Mouse (Mus musculus) embryonic facial prominence, embryonic 14.5 days (tissue): ENCODE data around the gene Siva1. TPM values are rescaled to one million over a fixed set of nuclear protein-coding genes. Genes with fewer than 3 reads are reported as not detected.
A peak's percentile ranks its signal among the peaks of the same experiment; 100 is the strongest.

Experiments used
- ATAC-seq: fragments of 200-750 bp; cut with Nextera tagmentation; 2 replicates; pipeline ENCODE4 v1.8.0; 2017; ENCODE audit warnings: low read depth, moderate number of reproducible peaks, moderate TSS enrichment
- DNase-seq: peaks from one replicate; pipeline ENCODE4 v3.0.0-alpha.2; 2015; ENCODE audit warnings: low spot score
- H3K27ac ChIP-seq: fragments of 300-500 bp; sonication (generic); replicated peaks from 2 replicates; pipeline ENCODE4 v1.5.1; 2014; ENCODE audit warnings: low read depth, mild to moderate bottlenecking, low read length, moderate library complexity
- H3K27me3 ChIP-seq: fragments of 300-500 bp; sonication (generic); replicated peaks from 2 replicates; pipeline ENCODE4 v1.6.1; 2014; ENCODE audit warnings: low read length; ENCODE audit not compliant: control insufficient read depth, insufficient read depth
- H3K36me3 ChIP-seq: fragments of 300-500 bp; sonication (generic); 2 replicates; pipeline ENCODE4 v1.6.1; 2014; ENCODE audit warnings: low read length, mixed read lengths; ENCODE audit not compliant: control insufficient read depth, insufficient read depth
- H3K4me1 ChIP-seq: fragments of 300-500 bp; sonication (generic); 2 replicates; pipeline ENCODE4 v1.6.1; 2014; ENCODE audit warnings: antibody characterized with exemption, low read length; ENCODE audit not compliant: control insufficient read depth, insufficient read depth
- H3K4me2 ChIP-seq: fragments of 300-500 bp; sonication (generic); 2 replicates; pipeline ENCODE4 v1.6.1; 2014; ENCODE audit warnings: low read depth, mild to moderate bottlenecking, low read length, moderate library complexity, mixed read lengths
- H3K4me3 ChIP-seq: fragments of 300-500 bp; sonication (generic); 2 replicates; pipeline ENCODE4 v1.5.1; 2014; ENCODE audit warnings: low read depth, mild to moderate bottlenecking, low read length
- H3K9ac ChIP-seq: fragments of 300-500 bp; sonication (generic); 2 replicates; pipeline ENCODE4 v1.6.1; 2014; ENCODE audit warnings: low read depth, mild to moderate bottlenecking, low read length, moderate library complexity, mixed read lengths
- H3K9me3 ChIP-seq: fragments of 300-500 bp; sonication (generic); 2 replicates; pipeline ENCODE4 v1.6.1; 2016; ENCODE audit warnings: low read length; ENCODE audit not compliant: control insufficient read depth
- WGBS: fragments of 180-500 bp; shearing (Covaris S2); extraction: QIAGEN DNeasy Blood & Tissue Kit; methylation state at CpG from one replicate; pipeline ENCODE4 v1.1.7; 2014; 5-methylcytosine and 5-hydroxymethylcytosine counted together
- microRNA-seq: library from miRNA; unstranded; fragments of <30 nt; microRNA quantifications from one replicate; pipeline ENCODE4, GENCODE M21; 2016; ENCODE audit warnings: borderline number of aligned reads
- polyA plus RNA-seq: library from polyadenylated mRNA; unstranded; fragments of >200 nt; fragmentation: Nextera tagmentation; extraction: Ambion mirVana; gene quantifications from 2 replicates; pipeline ENCODE4 v1.2.1, GENCODE M21; 2014

Siva1 gene
- polyA plus RNA-seq, 1 experiment from 2014 or later = 211 TPM

DNA sequence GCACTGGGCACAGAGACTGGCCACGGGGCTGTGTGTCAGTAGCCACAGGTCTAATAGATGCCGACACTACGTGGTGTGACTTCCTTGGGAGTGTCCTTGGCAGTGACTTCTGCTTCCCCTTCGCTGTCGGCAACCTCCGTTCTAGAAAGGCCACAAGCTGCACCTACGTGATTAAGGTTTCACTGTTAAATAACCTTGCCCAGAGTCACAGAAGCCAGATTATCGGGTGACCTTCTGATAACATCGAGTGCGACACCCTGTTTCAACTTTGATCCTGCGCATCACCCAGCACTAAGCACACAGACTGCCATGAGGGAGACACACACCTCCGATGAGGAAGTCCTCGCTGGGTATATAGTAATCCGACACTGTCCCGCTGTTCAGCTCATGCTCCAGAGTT is 44.0 kb downstream of the Siva1 start:
- Histone ChIP-seq H3K9ac (no peak overlapping the region), H3K27me3 (no peaks in the 10 kb centered on the region), H3K4me3 (no peak overlapping the region), H3K4me2 (no peak overlapping the region), H3K27ac (no peak overlapping the region), H3K4me1 (peaks cover 6% of the 10 kb centered on the region), H3K36me3 (no peaks in the 10 kb centered on the region), H3K9me3 (no peaks in the 10 kb centered on the region)
- WGBS = 66% methylated on average over 15 of the region's 15 CpGs
- DNase-seq (no peak), ATAC-seq (no peak)

DNA sequence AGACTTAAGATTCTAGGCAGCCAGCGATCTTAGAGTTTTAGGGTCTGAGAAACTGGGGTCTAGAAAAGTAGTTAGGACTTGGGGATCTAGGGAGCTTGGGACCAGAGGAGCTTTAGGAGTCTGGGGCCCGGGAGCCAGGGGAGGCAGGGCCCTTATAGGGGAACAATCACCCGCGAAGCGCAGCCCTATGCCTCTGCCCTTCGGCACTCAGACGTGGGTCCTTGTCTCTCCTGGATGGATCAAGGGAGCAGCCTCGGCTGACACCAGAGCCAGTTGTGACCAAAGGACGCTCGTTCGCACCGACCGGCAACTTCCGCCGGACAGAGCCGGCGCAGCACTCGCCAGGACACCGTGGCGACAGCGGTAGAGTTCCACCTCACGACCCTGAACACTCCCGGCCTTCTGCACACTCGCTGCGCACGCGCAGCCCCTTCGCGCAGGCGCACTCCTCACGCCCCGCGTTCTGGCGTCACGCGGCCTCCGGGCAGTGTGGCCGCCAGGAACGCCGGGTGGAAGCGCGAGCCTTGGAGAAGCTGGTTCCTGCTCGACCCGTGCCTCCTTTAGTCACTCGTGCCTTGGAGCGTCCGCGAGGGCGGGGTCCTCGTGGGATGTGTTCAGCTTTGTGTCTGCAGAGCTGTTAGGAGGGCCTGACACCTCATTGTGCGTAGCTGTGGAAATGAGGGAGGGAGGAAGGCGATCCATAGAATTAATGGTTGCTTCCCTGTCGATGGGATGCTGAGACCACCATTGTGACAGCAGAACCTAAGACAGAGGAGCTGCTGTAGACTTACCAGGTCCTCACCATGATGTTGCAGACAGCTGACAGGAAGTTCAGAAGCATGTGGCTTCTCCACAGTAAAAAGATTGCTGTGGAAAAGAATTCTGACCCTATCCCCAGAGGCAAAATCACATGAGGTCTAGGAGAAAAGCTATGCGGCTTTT is 49.0 kb downstream of the Siva1 start:
- H3K9ac ChIP-seq = peak overlapping the region; percentile 96
- 3% methylated on average over 46 of the region's 54 CpGs for WGBS
- peak; percentile 94 for DNase-seq
- H3K4me3 ChIP-seq = peak overlapping the region; percentile 84
- peak overlapping the region; percentile 83 for H3K27ac ChIP-seq
- H3K4me2 ChIP-seq = peak overlapping the region; percentile 82
- ATAC-seq = peak; percentile 97
- no peaks in the 10 kb centered on the region for H3K9me3 ChIP-seq
- H3K27me3 ChIP-seq = no peaks in the 10 kb centered on the region
- H3K36me3 ChIP-seq = no peaks in the 10 kb centered on the region
- peaks cover 10% of the 10 kb centered on the region for H3K4me1 ChIP-seq

DNA sequence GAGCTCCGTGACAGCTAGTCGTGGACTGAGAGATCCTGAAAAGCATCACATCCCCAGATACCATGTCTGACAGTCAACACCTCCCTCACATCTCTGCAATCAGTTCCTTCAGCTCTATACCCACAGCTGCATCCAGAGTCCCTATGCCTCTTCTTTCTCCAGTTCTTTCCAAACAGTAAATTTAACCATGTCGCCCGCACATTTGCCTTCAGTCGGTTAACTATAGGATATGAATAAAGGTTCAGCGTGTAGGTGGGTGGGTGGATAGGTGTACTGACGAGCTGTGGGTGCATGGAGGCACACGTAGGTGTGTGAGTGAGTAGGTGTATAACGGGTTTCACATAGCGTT is 49.6 kb downstream of the Siva1 start:
- ATAC-seq (no peak), DNase-seq (no peak)
- H3K27ac ChIP-seq = peak overlapping the region; percentile 83
- peak overlapping the region; percentile 84 for H3K4me3 ChIP-seq
- peaks cover 10% of the 10 kb centered on the region for H3K4me1 ChIP-seq
- WGBS = 80% methylated on average over 10 of the region's 10 CpGs
- H3K27me3 ChIP-seq = no peaks in the 10 kb centered on the region
- peak overlapping the region; percentile 96 for H3K9ac ChIP-seq
- no peaks in the 10 kb centered on the region for H3K9me3 ChIP-seq
- no peaks in the 10 kb centered on the region for H3K36me3 ChIP-seq
- H3K4me2 ChIP-seq = peak overlapping the region; percentile 82

DNA sequence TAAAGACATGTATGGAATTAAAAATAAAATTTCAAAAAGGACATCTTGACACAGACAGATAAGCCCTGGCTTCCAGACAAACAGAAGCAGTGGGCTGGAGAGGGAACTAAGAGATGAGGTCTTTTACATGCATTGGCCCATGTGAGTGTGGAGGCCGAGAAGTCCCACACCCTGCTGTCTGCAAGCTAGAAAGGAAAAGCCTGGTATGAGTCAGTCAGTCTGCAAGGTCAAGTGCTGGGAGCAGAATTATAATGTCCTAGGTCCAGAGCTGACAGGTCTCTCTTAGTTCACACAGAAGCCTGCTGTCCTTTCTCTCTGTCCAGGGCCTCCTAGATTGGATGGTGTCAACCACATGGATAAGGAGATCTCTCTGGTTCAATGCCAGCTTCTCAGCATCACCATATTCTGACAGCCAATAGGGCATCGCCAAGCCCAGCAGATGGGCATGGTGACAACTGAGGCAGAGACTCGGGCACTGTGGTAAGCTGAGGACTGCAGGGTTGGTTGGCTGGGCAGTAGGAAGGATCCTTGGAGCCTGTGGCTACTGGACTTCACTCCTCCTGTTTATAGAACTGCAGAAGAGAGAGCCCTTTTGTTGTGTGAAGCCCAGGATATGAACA is 52.4 kb downstream of the Siva1 start:
- Histone ChIP-seq H3K9me3 (no peaks in the 10 kb centered on the region), H3K9ac (no peak overlapping the region), H3K27ac (no peak overlapping the region), H3K4me3 (no peak overlapping the region), H3K4me2 (no peak overlapping the region), H3K36me3 (no peaks in the 10 kb centered on the region), H3K4me1 (peaks cover 23% of the 10 kb centered on the region), H3K27me3 (no peaks in the 10 kb centered on the region)
- ATAC-seq (no peak), DNase-seq (no peak)
- 73% methylated on average over 3 of the region's 3 CpGs for whole genome bisulfite sequencing

Small RNAs within 50 kb of the gene (microRNA-seq; reads per million reads assigned to microRNA genes)
- gene Mir6939 = not detected

Other genes with a start within 250 kb of the Siva1 start
- gene A530016L24Rik, start 155.2 kb upstream of the Siva1 start, polyA plus RNA-seq = 0.69 and 1.2 TPM in 2 replicates
- gene Tmem179, start 127.9 kb upstream of the Siva1 start, polyA plus RNA-seq = 2.4 and 2.9 TPM in 2 replicates
- gene Inf2, start 55.9 kb upstream of the Siva1 start, polyA plus RNA-seq = 6.4 and 8.1 TPM in 2 replicates
- gene Adssl1, start 24.6 kb upstream of the Siva1 start, polyA plus RNA-seq = 23.2 and 26.5 TPM in 2 replicates
- gene Akt1, start 30.2 kb downstream of the Siva1 start, polyA plus RNA-seq = 76.4 and 84.0 TPM in 2 replicates
- gene Zbtb42, start 34.1 kb downstream of the Siva1 start, polyA plus RNA-seq = 3.7 and 3.8 TPM in 2 replicates
- 13.3 and 14.4 TPM in 2 replicates for gene Cep170b, start 75.8 kb downstream of the Siva1 start, polyA plus RNA-seq
- gene Pld4, start 116.0 kb downstream of the Siva1 start, polyA plus RNA-seq = 12.8 and 13.0 TPM in 2 replicates
- 5.9 and 8.3 TPM in 2 replicates for gene Ahnak2, start 158.0 kb downstream of the Siva1 start, polyA plus RNA-seq
- 6.6 and 7.1 TPM in 2 replicates for gene Clba1, start 164.3 kb downstream of the Siva1 start, polyA plus RNA-seq
- gene Cdca4, start 184.7 kb downstream of the Siva1 start, polyA plus RNA-seq = 86.2 and 105 TPM in 2 replicates
- gene Gpr132, start 223.5 kb downstream of the Siva1 start, polyA plus RNA-seq = 0.45 and 0.54 TPM in 2 replicates